Mouse (Mus musculus) adrenal gland, postnatal 10 days (tissue): ENCODE results near the gene Ank3. TPM values are rescaled to one million over a fixed set of nuclear protein-coding genes. Genes with fewer than 3 reads are reported as not detected.

ENCODE experiments used
- DNase-seq: peaks from one replicate; pipeline ENCODE4 v3.0.0; 2021; ENCODE audit warnings: mixed read lengths
- total RNA-seq, 2 experiments: library from RNA; stranded (reverse); gene quantifications; 2 replicates each; pipeline ENCODE4 v1.2.3; 2021

Ank3 gene
- total RNA-seq, 2 experiments from 2014 or later: 18.5 to 31.6 TPM

DNA sequence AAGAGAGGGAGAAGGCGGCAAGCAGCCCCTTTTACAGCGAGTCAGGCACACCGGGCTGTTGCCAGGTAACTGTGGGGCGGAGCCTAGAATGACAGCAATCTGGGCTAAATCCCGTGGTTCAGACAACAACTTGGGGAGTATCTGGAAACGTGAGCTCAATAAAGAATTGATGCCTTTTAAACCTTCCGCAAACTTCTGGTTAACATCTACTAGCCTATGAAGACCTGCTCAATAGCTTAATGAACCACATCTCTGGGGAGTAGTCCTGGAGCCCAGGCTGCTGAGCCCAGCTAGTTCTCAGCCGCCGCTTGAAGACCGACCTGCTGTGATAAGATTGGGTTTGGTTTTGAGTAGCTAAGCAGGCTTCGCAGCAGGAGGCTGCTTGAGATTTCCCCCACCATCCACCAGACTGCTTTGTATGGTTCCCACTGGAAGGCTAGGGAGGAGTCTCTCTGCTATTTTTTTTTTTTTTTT is 175.7 kb downstream of the Ank3 start:
- no peak for DNase-seq

DNA sequence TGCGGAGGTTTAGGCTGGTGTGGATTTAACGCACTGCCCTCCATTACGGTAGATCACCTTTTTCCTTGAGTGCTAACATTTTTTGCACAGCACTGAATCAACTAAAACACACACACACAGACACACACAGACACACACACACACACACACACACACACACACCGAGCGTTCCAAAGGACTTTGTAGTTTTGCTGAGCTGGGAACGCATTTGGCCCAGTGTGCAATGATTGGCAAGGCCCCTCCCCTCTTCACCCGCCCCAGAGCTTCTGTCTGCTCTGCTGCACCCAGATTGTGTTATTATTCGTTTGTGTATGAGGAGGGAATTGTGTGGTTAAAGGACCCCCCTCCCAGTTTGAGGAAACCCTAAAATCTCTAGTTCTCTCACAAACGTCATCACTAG is 176.3 kb downstream of the Ank3 start:
- DNase-seq: no peak

DNA sequence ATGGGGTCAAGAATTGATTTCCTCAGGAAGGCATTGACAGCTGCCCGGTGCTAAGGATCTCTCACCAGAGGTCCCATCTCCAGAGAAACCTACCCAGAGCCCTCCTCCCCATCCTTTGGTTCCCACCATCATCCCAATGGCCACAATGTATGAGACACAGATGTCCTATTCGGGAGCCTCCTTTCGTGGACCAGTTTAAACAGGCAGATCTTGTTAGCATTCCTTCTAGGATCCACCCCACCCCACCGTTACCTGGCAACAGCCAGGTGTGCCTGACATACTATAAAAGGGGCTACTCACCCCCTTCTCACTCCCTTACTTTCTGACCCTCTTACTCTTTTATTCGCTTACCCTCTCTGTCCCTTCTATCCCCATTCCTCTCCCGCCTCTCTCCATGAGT is 176.9 kb downstream of the Ank3 start:
- DNase-seq: no peak

DNA sequence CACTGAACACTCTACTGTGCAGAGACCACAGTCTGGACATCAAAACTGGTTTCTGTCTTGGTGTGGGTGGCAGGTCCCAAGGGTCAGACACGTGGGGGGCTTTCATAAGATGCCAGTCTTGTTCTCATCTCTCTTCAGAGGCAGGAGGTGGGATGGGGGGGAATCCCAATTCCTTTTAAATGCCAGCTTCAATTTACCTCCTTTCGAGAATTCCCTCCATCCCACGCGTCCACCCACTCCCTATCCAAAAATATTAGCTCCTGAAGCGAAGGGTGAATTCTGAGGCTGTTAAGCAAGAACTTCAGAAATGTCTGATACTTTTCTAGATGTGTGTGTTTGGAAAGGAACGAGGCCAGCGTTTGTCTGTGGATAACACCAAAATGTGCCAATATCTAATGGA is 177.7 kb downstream of the Ank3 start:
- DNase-seq: no peak

DNA sequence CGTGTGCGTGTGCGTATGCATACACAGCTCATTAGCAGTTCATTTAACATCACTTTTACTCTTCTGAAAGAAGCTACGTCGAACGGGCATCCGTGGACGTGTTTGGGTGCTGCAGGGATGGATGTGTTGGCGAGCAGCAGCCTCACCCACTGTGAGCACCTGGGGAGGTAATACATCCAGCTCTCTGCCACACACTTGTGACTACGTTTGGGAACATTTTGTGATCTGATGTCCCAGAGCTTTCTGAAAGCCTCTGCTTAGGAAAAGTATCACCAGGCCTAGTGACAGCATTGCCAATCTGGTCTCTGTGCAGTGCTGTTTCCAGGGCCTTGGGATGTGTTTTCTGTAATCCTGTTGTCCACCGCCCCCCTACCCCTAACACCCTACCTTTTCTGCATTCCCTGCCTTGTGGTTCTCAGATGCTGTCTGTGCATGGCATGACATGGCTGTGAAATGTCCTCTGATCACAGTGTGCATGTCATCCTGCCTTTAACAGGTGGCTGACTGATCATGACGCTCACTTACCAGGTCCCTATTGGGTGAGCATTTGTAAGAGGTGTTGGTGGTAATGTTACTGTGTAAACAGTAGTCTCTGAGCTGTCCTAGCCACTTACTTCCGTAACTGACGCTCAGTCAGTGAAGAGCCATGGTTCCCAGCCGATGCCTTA is 178.6 kb downstream of the Ank3 start:
- no peak for DNase-seq

DNA sequence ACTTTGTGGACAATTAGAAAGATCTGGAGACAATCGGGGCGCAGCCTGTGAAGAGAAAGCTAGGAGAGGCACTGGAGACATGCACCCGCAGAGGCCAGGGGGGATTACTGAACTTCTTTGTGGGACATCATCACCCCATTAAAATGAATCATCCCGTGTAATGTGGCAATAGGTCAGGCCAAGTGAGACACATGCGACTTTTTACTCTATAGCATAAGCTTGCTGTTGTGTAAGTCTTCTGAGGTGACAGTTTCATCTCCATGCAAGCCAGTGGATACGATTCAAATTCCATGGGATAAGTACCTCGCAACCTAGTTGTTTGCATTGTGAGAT is 179.1 kb downstream of the Ank3 start:
- DNase-seq: no peak

DNA sequence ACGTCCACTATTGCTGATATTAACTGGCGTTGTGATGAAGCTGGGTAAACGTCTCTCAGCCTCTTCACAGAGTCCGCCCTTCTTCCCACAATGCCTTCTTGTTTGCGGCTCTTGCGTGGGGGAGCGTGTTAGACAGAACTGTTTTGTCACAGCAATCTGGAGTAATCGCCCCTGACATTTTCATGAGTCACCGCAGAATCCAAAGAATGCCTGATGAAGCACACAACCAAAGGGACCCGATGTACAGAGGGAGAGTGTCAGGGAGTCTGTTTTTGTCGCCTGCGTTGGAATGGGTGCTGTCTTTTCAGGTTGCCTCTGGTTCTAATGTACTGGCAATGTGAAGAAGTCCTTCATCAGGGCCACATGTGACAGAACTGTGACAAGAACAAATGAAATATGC is 181.0 kb downstream of the Ank3 start:
- peak; percentile 61 for DNase-seq

DNA sequence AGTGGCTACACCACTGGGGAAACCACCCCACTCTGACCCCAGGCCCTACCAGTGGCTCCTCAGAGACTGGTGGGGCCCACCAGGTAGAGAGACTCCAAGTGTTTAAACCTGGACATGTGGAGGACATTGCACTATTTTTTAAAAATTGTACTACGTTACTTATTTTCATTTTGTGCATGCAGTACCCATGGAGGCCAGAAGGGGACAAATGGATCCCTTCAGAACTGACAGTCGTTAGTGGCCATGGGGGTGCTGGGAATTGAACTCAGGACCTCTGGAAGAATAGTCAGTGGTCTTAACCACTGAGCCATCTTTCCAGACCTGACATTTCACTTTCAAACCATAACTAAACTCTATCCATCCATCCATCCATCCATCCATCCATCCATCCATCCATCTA is 183.0 kb downstream of the Ank3 start:
- no peak for DNase-seq

DNA sequence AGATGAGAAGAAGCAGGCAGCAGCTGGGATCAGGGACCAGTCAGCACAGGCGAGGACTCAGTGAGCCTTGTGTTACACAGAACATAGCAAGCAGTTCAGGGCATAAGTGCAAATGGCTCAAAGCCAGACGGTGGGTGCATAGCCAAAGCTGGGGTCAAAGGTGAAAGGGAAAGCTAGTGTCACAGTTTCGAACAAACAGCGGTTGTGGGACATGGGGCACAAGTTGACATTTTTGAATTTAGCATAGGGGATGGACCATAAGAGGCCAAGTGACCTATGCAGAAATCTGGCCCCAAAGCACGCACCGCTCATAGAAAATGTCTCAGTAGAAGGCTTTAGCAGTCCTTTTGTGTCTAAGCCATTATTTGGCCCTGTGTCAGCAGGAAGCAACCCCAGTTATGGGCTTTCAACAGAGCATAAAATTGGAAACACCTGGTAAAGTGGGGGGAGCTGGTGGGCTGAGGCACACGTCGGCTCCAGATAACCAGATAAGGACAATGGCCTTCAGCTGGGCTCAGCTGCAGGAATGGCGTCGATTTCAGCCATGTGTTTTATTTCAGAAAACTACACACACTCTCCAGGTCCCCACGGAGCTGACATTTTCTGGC is 185.4 kb downstream of the Ank3 start:
- peak; percentile 36 for DNase-seq

DNA sequence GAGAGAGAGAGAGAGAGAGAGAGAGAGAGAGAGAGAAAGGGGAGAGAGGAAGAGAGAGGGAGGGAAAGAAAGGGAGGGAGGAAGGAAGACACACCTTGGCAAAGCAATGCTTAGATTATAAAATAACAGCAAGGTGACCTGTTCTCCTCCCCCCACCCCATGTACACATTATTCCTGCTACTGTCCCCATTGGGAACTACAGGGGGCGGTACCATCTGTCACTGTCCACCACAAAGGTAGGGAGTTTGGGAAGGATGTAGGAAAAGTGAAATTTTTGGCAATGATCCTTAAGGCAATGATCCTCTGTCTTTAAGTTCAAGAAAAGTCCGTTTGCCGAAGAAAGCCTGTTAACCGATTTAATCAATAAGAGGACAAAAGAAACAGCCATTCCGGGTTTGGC is 186.0 kb downstream of the Ank3 start:
- no peak for DNase-seq

DNA sequence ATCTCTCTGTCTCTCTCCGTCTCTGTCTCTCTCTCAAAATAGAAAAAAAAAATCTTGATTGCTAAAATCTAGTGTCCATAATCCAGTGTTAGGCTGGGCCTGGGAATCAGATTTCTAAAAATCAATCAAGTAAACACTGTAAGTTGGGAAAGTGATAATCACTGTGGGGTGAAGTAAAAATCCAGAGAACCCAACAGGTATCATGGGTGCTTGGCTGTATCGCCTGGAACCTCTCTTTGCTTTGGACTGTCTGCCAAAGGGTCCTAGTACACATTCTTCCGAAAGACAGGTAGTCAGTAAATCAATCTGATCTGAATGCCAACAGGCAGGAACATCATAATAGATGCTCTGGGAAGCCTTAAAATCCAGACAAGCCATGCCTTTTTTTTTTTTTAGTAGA is 186.7 kb downstream of the Ank3 start:
- DNase-seq: no peak

DNA sequence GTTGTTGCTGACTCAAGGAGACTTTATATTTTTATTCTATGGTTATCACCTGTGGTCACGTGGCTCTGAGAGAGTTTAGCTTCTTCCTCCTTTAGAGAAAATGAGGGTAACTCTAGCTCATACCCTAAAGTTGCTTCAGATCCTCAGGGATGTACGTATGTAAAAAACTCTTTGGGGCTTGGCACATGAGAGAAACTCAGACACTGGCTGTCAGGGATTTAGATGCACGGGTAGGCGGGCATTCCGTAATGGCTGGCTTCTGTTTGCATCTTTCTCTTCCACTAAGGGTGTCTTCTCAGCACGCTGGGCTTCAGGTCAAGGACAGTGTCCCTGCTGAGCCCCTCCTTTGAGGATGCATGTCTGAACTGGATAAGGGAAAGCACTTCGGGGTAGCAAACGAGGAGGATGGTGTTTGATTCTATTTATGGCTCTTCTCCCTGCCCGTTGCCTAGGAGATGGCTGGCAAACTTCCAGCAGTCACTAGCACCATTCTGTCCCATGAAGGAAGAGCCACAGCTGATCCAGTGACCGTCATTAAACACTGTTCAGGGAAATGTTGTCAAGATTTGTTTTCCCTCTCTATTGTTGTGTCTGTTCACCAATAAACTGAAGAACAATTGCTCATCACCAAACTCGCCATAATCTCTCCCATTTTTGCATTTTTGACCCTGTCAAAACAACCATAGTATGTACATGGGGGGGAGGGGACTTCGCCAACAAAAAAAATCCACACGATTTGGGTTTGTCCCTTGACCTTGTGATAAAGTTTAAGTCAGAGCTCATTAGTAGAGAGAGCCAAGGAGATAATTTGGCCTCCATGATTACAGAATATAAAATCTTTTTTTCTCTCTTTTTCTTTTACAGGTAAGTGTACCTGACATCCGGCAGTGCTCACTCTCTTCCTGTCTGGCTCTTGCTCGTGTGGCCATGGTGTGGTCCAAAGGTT is 195.9 kb downstream of the Ank3 start:
- peak; percentile 71 for DNase-seq

DNA sequence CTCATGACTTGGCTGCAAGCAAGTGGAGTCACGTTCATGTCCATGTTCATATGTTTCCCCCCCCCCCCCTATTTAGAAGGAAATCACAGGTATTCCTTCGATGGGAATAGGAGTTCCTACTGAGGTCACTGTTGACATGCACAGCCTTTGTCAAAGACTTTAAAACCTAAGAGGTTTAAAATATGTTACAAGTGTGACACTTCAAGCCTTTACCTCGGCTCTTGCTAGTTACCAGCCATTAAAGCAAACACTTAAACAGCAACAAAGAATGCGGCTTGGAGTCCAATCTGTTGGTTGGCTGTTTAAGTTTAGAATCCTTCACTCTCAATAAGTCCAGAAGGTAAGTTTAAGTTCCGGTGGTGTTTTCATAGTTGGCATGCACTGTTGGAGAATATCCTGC is 196.9 kb downstream of the Ank3 start:
- no peak for DNase-seq

DNA sequence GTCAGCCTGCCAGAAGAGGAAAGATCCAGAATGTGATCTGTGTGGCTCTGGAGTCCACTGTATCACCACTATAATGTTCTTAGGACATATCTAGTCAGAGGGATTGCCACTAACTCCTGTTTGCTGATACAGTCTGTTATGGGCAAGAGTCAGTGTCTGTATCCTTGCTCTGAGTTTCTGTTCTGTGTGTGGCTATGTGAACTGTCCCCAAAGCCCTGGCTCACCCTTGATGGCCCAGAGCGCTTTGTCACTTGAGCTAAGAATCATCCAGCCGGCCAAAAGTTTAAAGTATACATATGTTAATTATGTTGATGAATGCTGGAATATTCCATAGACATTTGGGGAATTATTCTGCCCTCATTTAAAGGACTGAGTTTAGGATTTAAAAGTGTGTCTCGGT is 202.9 kb downstream of the Ank3 start:
- no peak for DNase-seq

DNA sequence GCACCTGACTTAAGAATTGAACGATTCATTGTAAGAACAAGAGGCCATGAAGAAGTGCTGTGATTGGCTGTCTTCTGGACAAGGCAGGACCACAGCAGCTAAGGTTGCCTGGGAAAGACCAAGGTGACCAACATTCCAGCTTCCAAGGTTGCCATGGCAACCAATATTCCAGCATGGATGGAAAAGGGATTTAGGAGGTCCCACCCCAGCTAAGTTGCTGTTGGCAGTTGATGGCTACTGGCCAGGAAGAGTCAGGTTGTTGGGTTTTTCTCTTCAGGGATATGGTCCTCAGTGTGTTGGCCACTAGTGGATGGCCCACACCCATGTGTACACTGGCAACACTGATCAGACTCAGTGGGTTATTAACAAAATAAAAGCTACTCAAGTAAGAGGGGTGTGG is 204.1 kb downstream of the Ank3 start:
- DNase-seq: no peak

DNA sequence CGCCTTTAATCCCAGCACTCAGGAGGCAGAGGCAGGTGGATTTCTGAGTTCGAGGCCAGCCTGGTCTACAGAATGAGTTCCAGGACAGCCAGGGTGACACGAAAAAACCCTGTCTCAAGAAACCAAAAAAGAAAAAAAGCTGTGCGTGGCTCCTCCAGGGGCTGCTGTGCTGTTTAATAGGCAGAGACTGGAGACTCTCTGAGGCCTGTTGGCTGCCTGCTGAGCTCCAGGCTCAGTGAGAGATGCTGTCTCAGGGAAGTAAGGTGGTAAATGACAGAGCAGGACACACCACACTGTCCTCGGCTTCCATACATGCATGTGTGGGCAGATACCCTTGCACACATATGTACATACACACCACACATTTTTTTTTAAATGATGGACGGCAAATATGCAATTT is 206.0 kb downstream of the Ank3 start:
- DNase-seq: no peak

DNA sequence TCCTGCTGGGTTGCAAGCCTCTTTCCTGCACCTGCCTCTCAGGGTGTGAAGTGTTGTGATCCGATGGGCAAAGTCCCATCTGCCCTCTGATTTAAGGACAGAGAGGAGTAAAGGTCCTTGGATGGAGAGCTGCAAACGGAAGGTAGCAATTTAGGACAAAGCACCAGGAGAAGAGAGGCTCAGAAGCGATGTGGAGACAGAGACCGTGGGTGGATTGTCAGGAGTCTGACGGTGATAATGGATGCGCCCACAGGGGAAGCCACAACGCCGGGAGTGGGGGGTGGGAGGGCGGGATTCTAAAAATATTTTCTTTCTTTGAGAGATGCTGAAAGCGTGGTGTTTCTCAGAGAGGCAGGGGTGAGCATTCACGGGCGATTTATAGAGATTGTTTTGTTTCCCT is 206.6 kb downstream of the Ank3 start:
- DNase-seq: no peak

DNA sequence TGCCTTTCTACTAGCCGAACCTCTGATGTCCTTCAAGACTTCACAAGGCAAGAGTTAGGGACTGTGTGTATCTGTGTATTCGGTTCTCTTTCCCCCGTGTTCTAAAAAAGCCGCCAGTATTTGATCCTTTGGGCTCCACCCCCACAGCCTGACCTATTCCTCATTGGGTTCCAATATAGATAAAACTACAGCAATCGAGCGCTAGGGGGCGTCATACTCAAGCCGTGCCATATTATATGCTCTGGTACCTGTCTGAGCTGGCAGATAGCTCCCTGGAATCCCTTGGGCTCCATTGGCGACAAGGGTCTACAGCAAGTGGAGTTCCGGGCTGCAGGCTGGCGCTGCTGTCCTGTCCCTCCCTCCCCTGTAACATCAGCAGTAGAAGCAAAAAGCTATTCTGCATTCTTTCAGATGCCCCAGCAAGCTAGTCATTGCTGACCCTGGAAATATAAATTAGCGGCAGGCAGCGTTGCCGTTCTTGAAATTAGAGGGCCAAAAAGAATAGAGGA is 209.1 kb downstream of the Ank3 start:
- no peak for DNase-seq

DNA sequence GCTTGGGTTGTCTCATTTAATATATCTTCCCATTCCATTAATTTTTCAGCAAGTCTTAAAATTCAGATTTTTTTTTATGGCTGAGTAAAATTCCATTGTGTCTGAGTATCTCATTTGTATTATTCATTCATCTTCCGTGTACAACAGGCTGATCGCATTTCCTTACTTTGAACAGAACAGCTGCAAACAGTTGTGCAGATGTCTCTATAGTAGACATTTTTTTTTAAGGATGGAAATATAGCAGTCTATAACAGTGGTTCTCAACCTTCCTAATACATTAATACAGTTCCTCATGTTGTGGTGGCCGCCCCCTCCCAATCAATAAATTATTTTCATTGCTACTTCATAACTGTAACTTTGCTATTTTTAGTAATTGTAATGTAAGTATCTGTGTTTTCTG is 212.7 kb downstream of the Ank3 start:
- no peak for DNase-seq

DNA sequence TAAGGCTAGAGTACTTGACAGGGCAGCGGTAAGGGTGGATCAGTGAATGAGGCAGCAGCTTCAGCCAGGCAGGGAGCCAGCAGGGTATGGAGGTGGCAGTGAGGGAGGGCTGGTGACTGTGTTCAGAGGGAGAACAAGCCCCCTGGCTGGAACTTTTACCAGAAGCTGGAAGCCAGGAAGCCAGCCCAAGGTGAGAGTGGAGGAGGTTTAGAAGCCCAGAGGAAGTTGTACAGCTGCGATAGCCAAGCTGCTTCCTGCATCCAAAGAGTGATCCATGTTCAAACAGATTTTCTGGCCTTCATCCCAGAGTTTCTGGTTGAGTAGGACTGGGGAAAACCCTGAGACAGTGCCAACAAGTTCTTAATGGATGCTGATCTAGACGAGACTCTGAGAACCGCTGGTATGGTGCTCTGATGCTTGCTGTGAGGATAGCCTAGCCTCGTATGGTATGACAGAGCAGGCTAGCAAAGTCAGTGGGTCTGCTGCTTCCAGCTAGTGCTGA is 213.3 kb downstream of the Ank3 start:
- DNase-seq: peak; percentile 33

DNA sequence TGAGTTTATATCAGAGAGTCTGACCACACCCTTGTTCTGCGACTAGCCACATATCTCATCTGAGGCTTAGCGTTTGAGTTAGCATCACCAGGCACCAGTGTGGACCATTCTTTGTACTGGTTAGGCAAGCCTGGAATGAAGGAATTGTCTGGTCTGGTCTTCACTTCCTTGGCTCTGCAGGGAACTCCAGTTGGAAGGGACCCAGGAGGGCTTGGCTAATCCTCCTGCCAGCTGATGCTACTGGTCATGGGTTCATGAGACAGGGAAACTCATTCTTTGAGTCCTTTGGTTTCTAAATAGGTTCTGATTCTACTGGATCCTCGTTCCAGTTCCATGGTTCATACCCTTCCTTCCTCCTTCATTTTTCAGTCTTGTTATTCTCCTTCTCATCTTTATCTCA is 218.4 kb downstream of the Ank3 start:
- peak; percentile 18 for DNase-seq

DNA sequence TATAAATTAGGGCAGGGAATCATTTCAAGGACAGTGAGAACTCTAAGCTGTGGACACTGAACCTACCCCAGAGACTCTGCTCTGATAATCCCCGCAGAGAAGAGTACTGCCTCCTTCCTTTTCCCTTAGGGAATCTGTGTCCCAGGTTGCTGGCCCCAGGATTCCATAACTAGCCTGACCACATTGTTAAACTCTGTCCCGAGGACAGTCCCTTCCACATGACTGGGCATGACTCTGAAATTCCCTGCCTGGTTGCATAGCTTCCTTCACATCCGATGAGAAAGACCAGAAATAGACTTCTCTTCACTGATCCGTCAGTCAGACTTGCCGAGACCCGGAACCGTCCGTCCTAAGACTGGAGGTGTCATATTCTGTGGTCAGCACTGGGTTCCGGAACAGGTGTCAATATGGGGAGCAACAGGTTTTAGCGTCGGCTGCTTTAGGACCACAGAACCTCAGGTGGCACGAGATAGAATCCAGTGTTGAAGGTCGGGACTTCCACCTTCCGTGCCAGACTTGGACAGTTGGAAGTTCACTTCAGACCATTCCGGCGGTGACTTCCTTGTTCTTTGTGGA is 219.1 kb downstream of the Ank3 start:
- no peak for DNase-seq
